Mouse (Mus musculus) T-helper 17 cell (primary cell): ENCODE results near the gene Slain1.

Source experiments
- in situ Hi-C, 2 experiments: fragments of 300-600 bp; cut with MboI, MseI; formaldehyde crosslinking; loops; 1 replicate in 1 of 2; 2 replicates in 1 of 2; pipeline ENCODE4 v1.15.1; 2025; ENCODE audit warnings: high pct_unique_total_duplicates in 2 of 2

Slain1 gene

DNA sequence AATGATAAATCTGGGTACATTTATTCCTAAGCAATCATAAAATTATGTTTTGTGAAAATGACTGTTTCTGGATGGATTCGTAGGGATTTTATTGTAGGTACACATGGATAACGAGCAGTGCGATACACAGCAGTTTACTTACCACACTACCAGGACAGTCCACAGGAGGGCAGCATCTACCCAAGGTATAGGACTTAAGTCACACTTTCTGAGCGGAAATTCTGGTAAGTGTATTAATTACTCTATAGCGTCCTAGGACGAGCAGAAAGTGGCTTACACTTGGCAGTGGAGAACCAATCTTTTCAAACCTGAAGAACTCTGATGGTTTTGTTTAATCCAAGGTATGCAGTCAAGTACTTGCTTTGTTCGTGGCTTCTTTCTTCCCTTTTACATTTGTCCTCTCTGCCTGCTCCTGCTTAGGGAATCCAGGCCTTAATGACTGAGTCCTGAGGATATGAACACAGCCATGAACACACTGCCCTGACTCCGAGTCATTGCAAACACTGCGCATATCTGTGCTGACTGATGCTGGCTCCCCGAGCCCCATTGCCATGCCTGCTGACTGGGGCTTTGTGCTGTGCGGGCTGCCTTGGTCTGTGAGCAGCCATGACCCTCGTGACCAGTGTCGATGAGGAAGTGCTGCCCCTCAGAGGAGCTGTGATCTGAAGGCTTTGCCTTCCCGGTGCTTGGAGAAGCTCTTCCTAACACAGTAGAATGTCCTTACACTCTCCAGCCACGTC is 69.0 kb downstream of the Slain1 start:
- in situ Hi-C loops, result loop anchor here in 1 of 2 experiments (5.0 to 25.0 kb wide), 3 partner anchors 308 to 743 kb away; partner anchors contain the start of gene Pou4f1

- in situ Hi-C loops, result loop anchor here (5.0 to 25.0 kb wide), 3 partner anchors 312 to 1095 kb away; partner anchors contain the start of gene Pou4f1 (in 1 of the 2)
Measured at GRCm38 (mm10) chr14:103720163-103720562, 70.1 kb downstream of the Slain1 start.

- in situ Hi-C loops, result loop anchor here (5.0 to 25.0 kb wide), 3 partner anchors 312 to 1094 kb away; partner anchors contain the start of gene Pou4f1 (in 1 of the 2)
Measured at GRCm38 (mm10) chr14:103720637-103721355, 70.8 kb downstream of the Slain1 start.

DNA sequence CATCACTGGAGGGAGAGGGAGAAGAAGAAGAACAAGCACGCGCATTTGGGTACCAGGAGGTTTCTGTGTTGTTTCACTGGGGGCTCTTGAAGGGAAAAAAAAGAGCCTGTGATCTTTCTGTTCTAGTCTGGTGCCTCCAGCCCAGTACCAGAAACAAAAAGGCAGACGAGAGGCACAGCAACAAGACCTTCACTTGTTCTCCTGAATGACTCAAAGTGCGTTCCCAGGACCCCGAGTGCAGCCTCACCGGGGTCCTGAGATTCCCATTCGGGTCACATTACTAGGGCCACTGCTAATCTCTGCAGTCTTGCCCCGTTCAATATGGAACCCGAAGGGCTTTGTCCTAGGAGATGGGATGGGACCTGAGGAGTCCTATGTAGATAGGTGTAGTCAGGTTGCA is 73.3 kb downstream of the Slain1 start:
- in situ Hi-C loops, result loop anchor here (5.0 to 25.0 kb wide), 3 partner anchors 309 to 1091 kb away; partner anchors contain the start of gene Pou4f1 (in 1 of the 2)

GRCm38 (mm10) chr14:103723841-103724240 is 73.8 kb downstream of the Slain1 start:
- in situ Hi-C loops, result loop anchor here (5.0 to 25.0 kb wide), 3 partner anchors 308 to 1091 kb away; partner anchors contain the start of gene Pou4f1 (in 1 of the 2)

DNA sequence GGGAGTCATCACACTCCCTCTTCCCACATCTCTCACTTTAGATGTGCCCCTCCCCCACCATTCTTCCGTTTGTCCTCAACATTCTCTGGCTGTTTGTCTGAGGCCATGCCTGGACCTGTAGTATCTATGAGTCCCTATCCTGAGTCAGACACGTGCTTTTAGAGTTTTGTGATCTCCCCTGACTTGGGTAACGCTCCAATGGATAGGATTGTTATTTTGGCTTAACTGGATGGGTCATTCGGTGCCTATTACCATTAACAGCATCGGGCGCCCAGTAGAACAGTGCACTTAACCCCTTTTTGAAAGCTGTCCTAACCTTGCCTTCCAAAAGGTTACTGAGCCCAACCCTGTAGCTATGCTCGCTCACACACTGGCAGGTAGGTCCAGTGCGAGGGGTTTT is 78.5 kb downstream of the Slain1 start:
- in situ Hi-C loops, result loop anchor here (10.0 kb wide), 1 partner anchor 1086 kb away; no protein-coding TSS in a partner anchor

DNA sequence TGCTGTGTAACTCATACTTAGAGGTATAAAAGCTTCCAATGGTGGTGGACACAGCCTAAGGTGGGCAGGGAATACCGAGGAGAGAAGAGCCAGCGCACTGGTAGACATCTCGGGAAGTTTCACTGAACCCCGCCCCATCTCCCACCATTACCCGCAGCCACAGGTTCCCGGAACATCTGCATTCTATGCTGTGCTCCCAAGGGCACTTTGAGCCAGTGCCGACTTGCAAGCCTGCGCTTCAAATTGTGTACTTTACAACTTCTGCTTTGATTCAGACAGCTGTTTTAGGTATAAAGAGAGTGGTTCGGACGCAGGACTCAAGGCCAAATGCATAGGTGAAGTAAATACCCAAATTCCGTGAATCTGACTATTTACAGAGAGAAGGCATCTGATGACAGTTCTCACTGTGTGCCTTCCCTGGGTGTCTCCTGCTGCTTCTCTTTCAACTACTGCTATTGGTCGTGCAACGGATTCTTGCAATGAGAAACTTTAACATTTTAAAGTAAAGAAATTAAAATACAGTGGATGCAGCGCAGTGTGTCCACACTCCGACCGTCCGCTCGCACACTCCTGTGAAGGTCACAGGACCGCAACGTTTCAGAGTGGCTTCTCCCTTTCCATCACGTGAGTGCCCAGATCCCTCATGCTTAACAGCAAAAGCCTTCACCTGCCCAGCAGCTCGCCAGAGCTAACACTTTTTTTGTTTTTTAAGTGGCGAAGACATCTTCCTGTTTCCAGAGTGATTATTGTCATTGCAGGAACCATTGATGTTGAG is 79.1 kb downstream of the Slain1 start:
- in situ Hi-C loops, result loop anchor here (10.0 kb wide), 1 partner anchor 1086 kb away; no protein-coding TSS in a partner anchor

DNA sequence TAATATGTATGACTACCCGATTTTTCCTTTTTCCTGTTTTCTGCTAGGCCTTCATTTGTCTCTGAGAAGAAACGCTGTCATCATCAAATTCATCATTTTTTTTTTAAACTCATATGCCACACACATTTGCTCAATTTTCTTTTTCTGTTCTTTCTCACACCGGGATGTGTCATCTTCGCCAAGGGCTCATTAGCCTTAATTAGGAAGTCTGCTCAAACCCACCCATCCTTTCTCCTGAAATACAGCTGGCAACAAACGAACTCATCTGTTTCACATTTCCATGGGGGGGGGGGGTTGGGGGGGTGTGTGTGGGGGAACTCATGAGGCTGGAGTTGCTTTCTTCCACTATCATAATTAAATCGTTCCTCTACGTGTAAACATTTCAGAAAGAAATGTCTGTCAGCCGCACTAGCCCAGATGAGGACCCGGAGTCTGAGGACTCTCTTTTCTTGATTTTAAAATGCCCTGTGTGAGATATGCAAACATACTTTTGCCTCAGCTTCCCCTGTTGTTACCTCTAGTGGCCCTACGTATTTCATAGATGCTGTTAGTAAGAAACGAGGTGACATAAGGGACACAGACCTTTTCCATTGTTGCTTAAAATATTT is 79.8 kb downstream of the Slain1 start:
- in situ Hi-C loops, result loop anchor here (10.0 kb wide), 1 partner anchor 1085 kb away; no protein-coding TSS in a partner anchor

DNA sequence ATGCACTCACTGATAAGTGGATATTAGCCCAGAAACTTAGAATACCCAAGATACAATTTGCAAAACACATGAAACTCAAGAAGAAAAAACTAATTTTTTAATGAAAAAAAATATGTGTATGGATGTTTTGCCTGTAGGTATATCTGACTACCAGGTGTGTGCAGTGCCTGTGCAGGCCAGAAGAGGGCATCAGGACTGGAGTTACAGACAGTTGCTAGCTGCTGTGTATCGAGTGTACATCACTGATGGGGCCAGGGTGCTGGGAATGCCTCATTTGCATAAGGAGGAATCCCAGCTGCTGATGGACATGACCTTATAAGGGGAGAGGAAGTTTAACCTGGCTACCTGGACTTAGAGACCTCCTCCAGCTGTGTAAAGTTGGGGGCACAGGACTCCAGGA is 82.6 kb downstream of the Slain1 start:
- in situ Hi-C loops, result no loop called here

DNA sequence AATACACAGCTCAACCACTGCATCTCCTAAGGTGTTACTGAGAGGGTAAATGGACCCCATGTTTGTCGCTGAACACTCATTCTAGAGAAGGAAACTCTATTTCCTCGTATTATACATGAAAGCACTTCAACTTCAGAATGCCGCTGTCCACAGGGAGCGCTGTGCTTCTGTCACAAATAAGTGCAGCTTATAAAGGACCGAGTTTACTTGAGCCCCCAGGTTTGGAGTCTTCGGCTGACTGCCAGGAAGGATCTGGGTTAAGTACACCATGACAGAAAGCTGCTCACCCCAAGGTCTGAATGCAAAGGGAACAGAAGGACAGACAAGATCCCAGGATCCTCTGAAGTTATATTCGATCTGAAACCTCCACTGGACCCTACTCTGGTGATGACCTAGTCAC is 91.2 kb downstream of the Slain1 start:
- in situ Hi-C loops, result no loop called here

DNA sequence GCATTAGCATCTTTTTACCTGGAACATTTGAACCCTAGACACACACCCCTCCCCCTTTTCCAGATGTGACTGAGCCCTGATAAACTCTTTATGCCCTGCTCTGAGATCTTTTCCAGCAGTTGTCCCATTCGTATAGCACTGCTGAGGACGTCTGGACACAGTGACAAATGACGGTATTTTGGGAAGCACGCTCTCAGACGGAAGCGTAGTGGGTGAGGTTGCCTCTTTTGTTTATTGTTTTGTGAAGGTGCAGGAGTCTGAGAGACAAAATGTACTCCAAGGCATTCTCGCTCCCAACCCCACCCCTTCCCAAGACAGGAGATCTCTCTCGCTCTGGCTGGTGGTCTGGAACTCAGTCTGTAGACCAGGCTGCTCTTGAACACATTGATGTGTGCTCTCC is 92.1 kb downstream of the Slain1 start:
- in situ Hi-C loops, result no loop called here

DNA sequence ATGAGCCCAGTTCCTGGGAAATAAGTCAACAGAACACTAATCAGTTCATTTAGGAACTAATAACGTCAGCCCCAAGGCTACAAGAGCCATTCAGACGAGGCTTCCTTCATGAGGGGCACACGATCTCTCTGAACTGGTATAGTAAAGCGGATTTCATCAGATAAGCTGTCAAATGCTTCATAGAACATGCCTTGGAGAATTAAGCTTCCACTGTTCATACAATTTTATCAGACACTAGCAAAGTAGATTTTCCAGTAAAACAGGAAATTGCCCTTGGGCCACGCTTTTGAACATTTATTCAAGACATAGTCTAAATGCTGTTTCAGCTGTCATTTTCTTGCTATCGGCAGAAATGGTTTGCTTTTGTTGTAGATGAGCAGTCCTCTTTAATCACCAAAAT is 97.3 kb downstream of the Slain1 start:
- in situ Hi-C loops, result no loop called here

DNA sequence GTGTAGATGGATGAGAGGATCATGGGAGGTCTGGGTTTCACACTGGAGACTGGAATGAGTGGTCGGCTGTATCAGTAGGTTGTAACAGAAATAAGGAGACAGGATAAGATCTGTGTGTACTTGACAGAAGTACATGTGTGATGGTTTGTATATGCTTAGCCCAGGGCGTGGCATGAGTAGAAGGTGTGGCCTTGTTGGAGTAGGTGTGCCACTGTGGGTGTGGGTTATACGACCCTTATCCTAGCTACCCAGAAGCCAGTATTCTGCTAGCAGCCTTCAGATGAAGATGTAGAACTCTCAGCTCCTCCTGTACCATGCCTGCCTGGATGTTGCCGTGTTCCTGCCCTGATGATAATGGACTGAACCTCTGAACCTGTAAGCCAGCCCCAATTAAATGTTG is 100.6 kb downstream of the Slain1 start:
- in situ Hi-C loops, result loop anchor here in 1 of 2 experiments (10.0 kb wide), 1 partner anchor 1014 kb away; no protein-coding TSS in a partner anchor

DNA sequence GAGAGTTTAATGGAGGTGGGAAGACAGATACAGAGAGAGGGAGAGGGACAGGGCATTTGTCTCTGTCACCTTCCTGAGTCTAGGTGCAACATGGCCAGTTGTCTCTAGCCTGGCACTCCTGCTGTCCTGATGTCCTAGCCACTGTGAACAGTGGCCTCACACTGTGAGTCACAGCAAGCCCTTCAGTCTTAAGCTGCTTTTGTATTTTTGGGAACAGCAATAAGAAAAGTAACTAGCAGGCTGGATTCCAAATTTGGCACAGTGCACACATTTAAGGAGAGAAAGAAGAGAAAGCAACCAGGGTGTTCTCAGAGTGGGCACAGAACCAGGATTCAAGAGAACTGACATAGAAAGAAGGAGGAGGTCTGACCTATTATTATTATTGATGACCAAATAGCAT is 101.4 kb downstream of the Slain1 start:
- in situ Hi-C loops, result loop anchor here in 1 of 2 experiments (10.0 kb wide), 1 partner anchor 1013 kb away; no protein-coding TSS in a partner anchor

- in situ Hi-C loops, result loop anchor here in 1 of 2 experiments (10.0 kb wide), 1 partner anchor 1012 kb away; no protein-coding TSS in a partner anchor
Measured at GRCm38 (mm10) chr14:103752773-103753172, 102.7 kb downstream of the Slain1 start.

- in situ Hi-C loops, result loop anchor here in 1 of 2 experiments (10.0 kb wide), 1 partner anchor 1011 kb away; no protein-coding TSS in a partner anchor
Measured at GRCm38 (mm10) chr14:103754041-103754440, 104.0 kb downstream of the Slain1 start.

DNA sequence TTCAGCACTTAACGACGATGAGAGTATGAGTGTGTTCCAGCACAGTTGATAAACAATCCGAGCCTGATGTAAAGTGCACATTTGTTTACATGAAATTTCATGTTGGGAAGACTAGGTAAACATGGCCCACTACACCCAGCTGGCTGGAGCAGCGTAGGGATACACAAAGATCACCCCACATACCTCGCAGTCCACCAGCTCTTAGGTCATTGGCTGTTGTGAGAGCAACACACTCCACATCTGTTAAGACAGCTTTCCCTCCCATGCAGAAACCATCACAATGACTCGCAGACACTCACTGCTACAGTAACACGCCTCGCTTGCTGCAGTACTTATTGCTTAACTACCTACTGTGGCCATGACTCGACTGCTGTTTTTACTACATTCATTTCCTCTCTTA is 104.4 kb downstream of the Slain1 start:
- in situ Hi-C loops, result loop anchor here in 1 of 2 experiments (10.0 kb wide), 1 partner anchor 1010 kb away; no protein-coding TSS in a partner anchor
